Mouse (Mus musculus): ENCODE data around the gene Dusp27.

Gene Dusp27

GRCm38 (mm10) chr1:166127719-166128118, at the start of gene Dusp27:
Gene Dusp27, minus strand, starts transcription at chr1:166127922.
- DNase-seq (ENCODE audit: low read depth, low spot score), result peak; percentile 60

GRCm38 (mm10) chr1:166173621-166174020, 45.9 kb upstream of the Dusp27 start:
- no peak for DNase-seq (ENCODE audit: low read depth, low spot score)

GRCm38 (mm10) chr1:166172992-166173391, 45.3 kb upstream of the Dusp27 start:
- no peak for DNase-seq (ENCODE audit: low read depth, low spot score)

GRCm38 (mm10) chr1:166170852-166171251, 43.1 kb upstream of the Dusp27 start:
- no peak for DNase-seq (ENCODE audit: low read depth, low spot score)

GRCm38 (mm10) chr1:166169713-166170112, 42.0 kb upstream of the Dusp27 start:
- no peak for DNase-seq (ENCODE audit: low read depth, low spot score)

GRCm38 (mm10) chr1:166168017-166168416, 40.3 kb upstream of the Dusp27 start:
- no peak for DNase-seq (ENCODE audit: low read depth, low spot score)

GRCm38 (mm10) chr1:166167405-166167804, 39.7 kb upstream of the Dusp27 start:
- DNase-seq (ENCODE audit: low read depth, low spot score), result no peak

- DNase-seq (ENCODE audit: low read depth, low spot score), result no peak
Measured at GRCm38 (mm10) chr1:166165159-166165558, 37.4 kb upstream of the Dusp27 start.

GRCm38 (mm10) chr1:166164580-166164979, 36.9 kb upstream of the Dusp27 start:
- no peak for DNase-seq (ENCODE audit: low read depth, low spot score)

- DNase-seq (ENCODE audit: low read depth, low spot score), result peak; percentile 84
Measured at GRCm38 (mm10) chr1:166160569-166161445, 33.1 kb upstream of the Dusp27 start.

GRCm38 (mm10) chr1:166160111-166160510, 32.4 kb upstream of the Dusp27 start:
- no peak for DNase-seq (ENCODE audit: low read depth, low spot score)

- no peak for DNase-seq (ENCODE audit: low read depth, low spot score)
Measured at GRCm38 (mm10) chr1:166158664-166159063, 30.9 kb upstream of the Dusp27 start.

- no peak for DNase-seq (ENCODE audit: low read depth, low spot score)
Measured at GRCm38 (mm10) chr1:166157712-166158111, 30.0 kb upstream of the Dusp27 start.

- no peak for DNase-seq (ENCODE audit: low read depth, low spot score)
Measured at GRCm38 (mm10) chr1:166155113-166155494, 27.4 kb upstream of the Dusp27 start.

- peak; percentile 84 for DNase-seq (ENCODE audit: low read depth, low spot score)
Measured at GRCm38 (mm10) chr1:166154162-166155112, 26.7 kb upstream of the Dusp27 start.

GRCm38 (mm10) chr1:166153351-166154120, 25.8 kb upstream of the Dusp27 start:
- peak; percentile 87 for DNase-seq (ENCODE audit: low read depth, low spot score)

GRCm38 (mm10) chr1:166152034-166152433, 24.3 kb upstream of the Dusp27 start:
- no peak for DNase-seq (ENCODE audit: low read depth, low spot score)

GRCm38 (mm10) chr1:166151341-166151740, 23.6 kb upstream of the Dusp27 start:
- no peak for DNase-seq (ENCODE audit: low read depth, low spot score)

GRCm38 (mm10) chr1:166150035-166150434, 22.3 kb upstream of the Dusp27 start:
- no peak for DNase-seq (ENCODE audit: low read depth, low spot score)

- no peak for DNase-seq (ENCODE audit: low read depth, low spot score)
Measured at GRCm38 (mm10) chr1:166149441-166149840, 21.7 kb upstream of the Dusp27 start.

GRCm38 (mm10) chr1:166147657-166148056, 19.9 kb upstream of the Dusp27 start:
- DNase-seq (ENCODE audit: low read depth, low spot score), result no peak
